Mouse (Mus musculus): ENCODE data around the gene Car3. TPM values are rescaled to one million over a fixed set of nuclear protein-coding genes. Genes with fewer than 3 reads are reported as not detected.

Gene Car3
- polyA plus RNA-seq, 1 experiment = 26.3 TPM

DNA sequence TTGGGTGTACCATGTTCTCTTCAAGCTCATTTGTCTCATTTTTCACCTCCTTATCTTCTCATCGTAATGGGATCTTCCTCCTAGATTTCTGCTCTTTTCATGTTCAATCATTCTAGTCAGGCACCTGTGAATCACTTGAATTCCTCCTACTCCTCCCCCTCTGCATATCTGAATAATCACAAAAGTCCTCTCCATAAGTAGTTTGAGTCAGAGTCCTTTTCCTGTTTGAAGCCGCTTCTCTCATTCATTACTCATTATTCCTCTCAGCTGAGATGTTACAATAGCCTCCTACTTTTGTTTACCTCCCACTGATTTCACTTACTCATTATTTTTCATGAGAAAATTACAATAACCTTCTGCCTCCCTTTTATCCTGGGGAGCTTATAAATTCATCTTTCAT lies 53.9 kb downstream of the Car3 start:
- Histone ChIP-seq H3K4me3 (ENCODE audit: insufficient read depth, poor library complexity, severe bottlenecking) (no peak overlapping the region), H3ac (ENCODE audit: control insufficient read depth, insufficient read length, low read depth) (no peak overlapping the region), H3K36me3 (ENCODE audit: control insufficient read depth, insufficient read depth) (no peaks in the 10 kb centered on the region), H3K27me3 (ENCODE audit: control insufficient read depth, insufficient read depth, insufficient read length) (no peaks in the 10 kb centered on the region), H3K79me3 (ENCODE audit: low read depth) (no peaks in the 10 kb centered on the region), H3K79me2 (ENCODE audit: control insufficient read depth, insufficient read depth) (no peaks in the 10 kb centered on the region)
- no peak for TF ChIP-seq MYOD1 (IDR thresholded peaks at IDR 0.05; ENCODE audit: control insufficient read depth, insufficient read length, low read depth)
- no peak for TF ChIP-seq MAX (IDR thresholded peaks at IDR 0.05)

Other genes starting within 250 kb of the Car3 start
- 49.9 TPM for gene Car13, start 221.8 kb upstream of the Car3 start, polyA plus RNA-seq (2012; fragmentation: generic; extraction: Trizol)
- gene Car1, start 55.1 kb upstream of the Car3 start, polyA plus RNA-seq (2012; fragmentation: generic; extraction: Trizol) = 0.04 TPM
- gene Car2, start 22.8 kb downstream of the Car3 start, polyA plus RNA-seq (2012; fragmentation: generic; extraction: Trizol) = 1.4 TPM